Comparison of ENCODE assay signal across 10 mouse cellular contexts in the genomic region with DNA sequence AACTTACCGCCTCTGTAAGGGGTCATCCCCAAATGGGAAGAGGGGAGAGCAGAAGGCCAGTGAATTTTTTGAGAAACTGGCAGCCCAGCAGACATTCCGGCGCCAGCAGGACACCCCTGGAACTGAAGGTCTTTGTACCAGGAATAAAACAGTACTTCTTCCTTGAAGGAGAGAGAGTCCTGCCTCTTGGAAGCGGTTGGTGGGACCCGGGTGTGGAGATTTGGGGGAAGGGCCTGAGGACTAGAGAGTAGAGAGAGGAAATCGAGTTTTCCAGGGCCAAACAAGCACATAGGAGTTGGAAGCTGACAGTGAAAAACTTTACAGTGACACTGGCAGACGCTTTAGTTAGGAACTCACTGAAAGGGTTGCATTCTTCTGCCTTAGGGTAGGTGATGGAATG.
DNase-seq lines count a peak whose midpoint lies in the region; ATAC-seq and TF ChIP-seq lines count a peak whose summit lies in the region.
"Had no signal": no experiment of that assay in that cellular context is flagged by ENCODE, and none has a peak within 500 bp of the region (broad histone marks: within the 10 kb centered on the region; RNA-seq: fewer than 3 reads in every experiment).

No protein-coding gene starts in this region.

- 15% methylated on average over 7 of the region's 7 CpGs for WGBS in limb, embryonic 11.5 days
- WGBS in stomach, postnatal 0 days: 52% methylated on average over 7 of the region's 7 CpGs

- H3K9ac ChIP-seq in limb, embryonic 11.5 days (ENCODE audit: low read length): no peak overlapping the region; the same call in 1 of the 2 replicates
- no peak overlapping the region for H3K9ac ChIP-seq in stomach, postnatal 0 days (ENCODE audit: low read length)
- H3K9ac ChIP-seq: liver, embryonic 14.5 days had no signal

- TF ChIP-seq EP300 in stomach, postnatal 0 days (optimal IDR thresholded peaks at IDR 0.05): no peak

- ATAC-seq in limb, embryonic 11.5 days (ENCODE audit: insufficient number of reproducible peaks, low FRiP score, low TSS enrichment, low read depth): no peak
- no peak for ATAC-seq in stomach, postnatal 0 days (ENCODE audit: low FRiP score, low TSS enrichment)

- no peaks in the 10 kb centered on the region for H3K36me3 ChIP-seq in limb, embryonic 11.5 days (ENCODE audit: control insufficient read depth, insufficient read depth, low read length)
- no peaks in the 10 kb centered on the region for H3K36me3 ChIP-seq in stomach, postnatal 0 days (ENCODE audit: control insufficient read depth, insufficient read depth, low read length)

- DNase-seq in heart, adult 11 months: peak; percentile 77
- DNase-seq in heart, adult 18-20 months: no peak
- peak; percentile 25 for DNase-seq in retina, postnatal 1 day
- no peak for DNase-seq in retina, embryonic 14.5 days (ENCODE audit: low spot score)
- DNase-seq in limb, embryonic 11.5 days (ENCODE audit: low spot score): peak; percentile 40
- DNase-seq in stomach, postnatal 0 days (ENCODE audit: low spot score): no peak
- DNase-seq in gastrocnemius, adult 18-20 months (ENCODE audit: low spot score): no peak
- DNase-seq in B cell, adult 2 months: no peak
- DNase-seq: adrenal gland, postnatal 25 days had no signal

- no peaks in the 10 kb centered on the region for H3K27me3 ChIP-seq in limb, embryonic 11.5 days (ENCODE audit: control insufficient read depth, insufficient read depth, low read length)
- H3K27me3 ChIP-seq in stomach, postnatal 0 days (ENCODE audit: control insufficient read depth, insufficient read depth, low read length): no peaks in the 10 kb centered on the region

- H3K4me1 ChIP-seq in limb, embryonic 11.5 days (ENCODE audit: control insufficient read depth, insufficient read depth, low read length): peaks cover 9% of the 10 kb centered on the region; the same call in 1 of the 2 replicates
- H3K4me1 ChIP-seq in stomach, postnatal 0 days (replicated peaks; ENCODE audit: control insufficient read depth, insufficient read depth): no peaks in the 10 kb centered on the region

- no peak overlapping the region for H3K27ac ChIP-seq in limb, embryonic 11.5 days (replicated peaks; ENCODE audit: low read depth, low read length)
- H3K27ac ChIP-seq in stomach, postnatal 0 days (replicated peaks): no peak overlapping the region
- H3K27ac ChIP-seq: liver, embryonic 14.5 days had no signal

- no peaks in the 10 kb centered on the region for H3K9me3 ChIP-seq in limb, embryonic 11.5 days (ENCODE audit: control insufficient read depth, low read length)
- H3K9me3 ChIP-seq in stomach, postnatal 0 days (ENCODE audit: control insufficient read depth, low read length): no peaks in the 10 kb centered on the region

- H3K4me3 ChIP-seq in limb, embryonic 11.5 days (ENCODE audit: low read depth, low read length): peak overlapping the region; percentile 36; the same call in 1 of the 2 replicates
- no peak overlapping the region for H3K4me3 ChIP-seq in stomach, postnatal 0 days (ENCODE audit: low read depth, low read length)

- no peak for TF ChIP-seq CTCF in stomach, postnatal 0 days (IDR thresholded peaks at IDR 0.05; ENCODE audit: low read depth)

- peak overlapping the region; percentile 94 for H3K4me2 ChIP-seq in limb, embryonic 11.5 days (ENCODE audit: low read depth, severe bottlenecking)
- H3K4me2 ChIP-seq in stomach, postnatal 0 days (replicated peaks; ENCODE audit: low read depth): 0 out of 2 replicates have a peak overlapping the region, but pooled peaks have one; percentile 60

Comparison
In these comparisons a context has a peak if more than half of its experiments do, and no peak if none do; other contexts are left out.
1. DNase-seq: peak in heart, adult 11 months (single experiment), retina, postnatal 1 day (single experiment) and limb, embryonic 11.5 days (single experiment); none in heart, adult 18-20 months (0 of 2), retina, embryonic 14.5 days (single experiment), stomach, postnatal 0 days (single experiment), gastrocnemius, adult 18-20 months (single experiment) and B cell, adult 2 months (0 of 2).